Mouse (Mus musculus) liver, adult 2 months (tissue): ENCODE measurements around the gene Btf3. TPM values are rescaled to one million over a fixed set of nuclear protein-coding genes. Genes with fewer than 3 reads are reported as not detected.

ENCODE experiments used
- DNase-seq: peaks from one replicate; pipeline ENCODE4 v3.0.0-alpha.2; 2011; ENCODE audit warnings: low read depth, low spot score; ENCODE audit errors: extremely low read depth
- H3K27ac ChIP-seq: fragments of 200-500 bp; replicated peaks from 2 replicates; pipeline ENCODE4 v1.5.1; 2012; ENCODE audit warnings: low read depth, mild to moderate bottlenecking, control low read depth, inconsistent platforms, low read length; ENCODE audit not compliant: insufficient read depth
- H3K27me3 ChIP-seq: fragments of 200-500 bp; 2 replicates; pipeline ENCODE4 v1.6.1; 2012; ENCODE audit warnings: mild to moderate bottlenecking, moderate library complexity, low read length, inconsistent platforms; ENCODE audit not compliant: control insufficient read depth, insufficient read depth
- H3K36me3 ChIP-seq: fragments of 200-500 bp; 2 replicates; pipeline ENCODE4 v1.6.1; 2012; ENCODE audit warnings: low read length, inconsistent platforms; ENCODE audit not compliant: control insufficient read depth, insufficient read depth
- H3K4me1 ChIP-seq: fragments of 200-500 bp; 2 replicates; pipeline ENCODE4 v1.6.1; 2011; ENCODE audit warnings: low read length; ENCODE audit not compliant: control insufficient read depth, insufficient read depth
- H3K4me3 ChIP-seq: fragments of 200-500 bp; 2 replicates; pipeline ENCODE4 v1.5.1; 2011; ENCODE audit warnings: low read depth, mild to moderate bottlenecking, control low read depth, low read length, moderate library complexity; ENCODE audit not compliant: insufficient read depth
- H3K79me2 ChIP-seq: fragments of 200-500 bp; 2 replicates; pipeline ENCODE4 v1.6.1; 2012; ENCODE audit warnings: inconsistent platforms, mild to moderate bottlenecking, low read length, moderate library complexity; ENCODE audit not compliant: control insufficient read depth, insufficient read depth
- H3K9ac ChIP-seq: fragments of 200-500 bp; 2 replicates; pipeline ENCODE4 v1.6.1; 2012; ENCODE audit warnings: low read depth, mild to moderate bottlenecking, control low read depth, inconsistent platforms, low read length
- CTCF ChIP-seq: fragments of 200-500 bp; IDR thresholded peaks from 2 replicates; pipeline ENCODE4 v1.5.1; 2011; ENCODE audit warnings: low read depth, low read length, control low read depth
- POLR2A ChIP-seq: fragments of 200-500 bp; IDR thresholded peaks from 2 replicates; pipeline ENCODE4 v1.6.1; 2011; ENCODE audit warnings: low read length, control low read depth; ENCODE audit not compliant: insufficient read depth; ENCODE audit errors: extremely low read depth
- WGBS: fragments of 180-500 bp; shearing (Covaris S2); methylation state at CpG from one replicate; pipeline ENCODE4 v1.1.7; 2018; 5-methylcytosine and 5-hydroxymethylcytosine counted together
- polyA plus RNA-seq: library from polyadenylated mRNA; depleted of rRNA; stranded (reverse); fragments of >200 nt; gene quantifications from 2 replicates; pipeline ENCODE4 v1.2.3, GENCODE M21; 2012
- total RNA-seq: library from RNA; depleted of rRNA; stranded (reverse); fragments of >200 nt; gene quantifications from 2 replicates; pipeline ENCODE4 v1.2.3, GENCODE M21; 2014

Gene Btf3
- total and polyA plus RNA-seq, 2 experiments: 67.6 to 247 TPM

DNA sequence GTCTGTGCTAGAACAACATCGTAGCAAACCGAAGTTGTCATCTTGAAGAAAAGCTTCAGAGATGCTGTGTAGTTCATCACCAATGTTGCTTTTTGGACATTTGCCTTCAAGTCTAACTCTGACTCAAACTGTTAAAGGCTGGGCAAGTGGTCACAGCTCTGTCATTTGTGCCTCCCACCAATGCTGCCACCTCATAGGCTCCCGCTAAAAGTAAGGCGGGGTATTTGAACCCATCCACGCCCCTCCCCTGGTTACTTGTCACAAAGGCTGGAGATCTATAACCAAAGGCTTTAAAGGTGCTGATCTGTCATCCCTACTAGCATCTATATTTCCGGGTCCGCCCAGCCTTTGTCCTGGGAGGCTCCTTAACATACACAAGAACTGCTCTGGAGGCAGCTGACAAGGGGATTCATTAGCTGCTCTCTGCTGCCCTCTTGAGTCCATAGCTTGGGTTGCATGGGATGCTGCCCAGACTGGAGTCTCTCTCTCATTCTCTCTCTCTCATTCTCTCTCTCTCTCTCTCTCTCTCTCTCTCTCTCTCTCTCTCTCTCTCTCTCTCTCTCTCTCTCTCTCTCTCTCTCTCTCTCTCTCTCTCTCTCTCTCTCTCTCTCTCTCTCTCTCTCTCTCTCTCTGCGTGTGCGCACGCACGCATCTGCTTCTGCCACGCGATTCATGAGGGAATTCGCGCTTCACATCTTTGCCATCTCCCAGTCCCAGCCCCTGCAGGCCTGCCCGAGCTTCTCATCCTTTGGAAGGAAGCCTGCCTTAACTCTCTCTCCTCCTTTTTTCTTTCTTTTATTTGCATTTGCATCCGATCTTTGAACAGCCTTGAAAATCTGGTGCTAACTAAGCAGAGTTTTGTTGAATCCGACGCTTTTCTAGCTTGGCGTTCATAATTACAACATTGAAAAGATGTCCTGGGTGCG is 17.7 kb downstream of the Btf3 start:
- peak; percentile 30 for DNase-seq

DNA sequence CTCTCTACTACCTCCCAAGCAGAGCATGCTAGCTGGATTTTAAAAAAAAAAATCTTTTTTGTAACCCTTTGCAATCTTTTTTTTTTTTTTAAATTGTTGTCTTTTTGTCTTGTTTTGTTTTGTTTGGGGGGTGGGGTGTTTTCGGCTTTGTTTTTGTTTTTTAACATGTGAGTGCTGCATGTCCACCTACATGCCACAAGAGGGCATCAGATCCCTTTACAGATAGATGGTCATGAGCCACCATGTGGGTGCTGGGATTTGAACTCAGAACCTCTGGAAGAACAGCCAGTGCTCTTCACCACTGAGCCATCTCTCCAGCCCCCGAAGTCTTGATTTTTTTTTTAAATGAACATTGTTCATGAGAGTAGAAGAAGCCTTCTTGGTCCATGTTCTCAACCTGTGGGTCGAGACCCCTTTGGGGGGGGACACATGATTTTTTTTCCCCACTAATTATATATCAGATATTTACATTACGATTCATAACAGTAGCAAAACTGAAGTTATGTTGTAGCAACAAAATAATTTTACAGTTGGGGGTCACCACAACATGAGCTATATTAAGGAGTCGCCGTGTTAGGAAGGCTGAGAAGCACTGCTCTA is 18.8 kb downstream of the Btf3 start:
- Histone ChIP-seq H3K27me3 (0 out of 2 replicates have a peak, but pooled peaks cover 3% of the 10 kb centered on the region), H3K27ac (no peak overlapping the region), H3K9ac (no peak overlapping the region), H3K79me2 (no peaks in the 10 kb centered on the region), H3K4me3 (no peak overlapping the region), H3K4me1 (no peaks in the 10 kb centered on the region), H3K36me3 (no peaks in the 10 kb centered on the region)
- WGBS: 92% methylated on average over 6 of the region's 6 CpGs
- no peak for TF ChIP-seq POLR2A
- TF ChIP-seq CTCF: no peak
- no peak for DNase-seq

More for the DNA sequence above, 17.7 kb downstream of the Btf3 start:
- Histone ChIP-seq H3K79me2 (no peaks in the 10 kb centered on the region), H3K27me3 (0 out of 2 replicates have a peak, but pooled peaks cover 3% of the 10 kb centered on the region), H3K4me3 (no peak overlapping the region), H3K4me1 (no peaks in the 10 kb centered on the region), H3K27ac (no peak overlapping the region), H3K9ac (no peak overlapping the region), H3K36me3 (no peaks in the 10 kb centered on the region)
- 50% methylated on average over 21 of the region's 21 CpGs for WGBS
- TF ChIP-seq POLR2A: no peak
- TF ChIP-seq CTCF: peak; percentile 79

DNA sequence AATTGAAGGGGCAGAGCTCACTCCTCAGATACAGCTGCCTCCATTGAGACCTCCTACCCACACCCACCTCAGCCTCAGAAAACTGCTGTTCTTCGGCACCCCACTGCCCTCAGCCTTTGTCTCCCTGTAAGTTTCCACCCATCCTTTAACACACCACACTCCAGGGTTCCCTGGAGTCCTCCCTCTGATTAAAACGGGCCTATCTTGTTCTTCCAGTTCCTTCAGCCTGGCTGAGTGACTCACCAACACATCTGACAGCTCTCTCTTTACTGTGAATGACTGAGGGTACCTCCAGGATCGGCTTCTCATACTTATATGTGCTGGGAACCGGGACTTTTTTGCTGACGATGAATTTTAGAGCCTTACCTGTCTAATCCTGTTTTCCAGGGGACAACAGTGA is 20.7 kb downstream of the Btf3 start:
- H3K9ac ChIP-seq: no peak overlapping the region
- H3K4me3 ChIP-seq: no peak overlapping the region
- WGBS: 54% methylated on average over 5 of the region's 5 CpGs
- H3K27me3 ChIP-seq: 0 out of 2 replicates have a peak, but pooled peaks cover 3% of the 10 kb centered on the region
- no peak for DNase-seq
- H3K4me1 ChIP-seq: no peaks in the 10 kb centered on the region
- no peaks in the 10 kb centered on the region for H3K79me2 ChIP-seq
- H3K27ac ChIP-seq: no peak overlapping the region
- TF ChIP-seq POLR2A (no peak), CTCF (no peak)
- no peaks in the 10 kb centered on the region for H3K36me3 ChIP-seq

DNA sequence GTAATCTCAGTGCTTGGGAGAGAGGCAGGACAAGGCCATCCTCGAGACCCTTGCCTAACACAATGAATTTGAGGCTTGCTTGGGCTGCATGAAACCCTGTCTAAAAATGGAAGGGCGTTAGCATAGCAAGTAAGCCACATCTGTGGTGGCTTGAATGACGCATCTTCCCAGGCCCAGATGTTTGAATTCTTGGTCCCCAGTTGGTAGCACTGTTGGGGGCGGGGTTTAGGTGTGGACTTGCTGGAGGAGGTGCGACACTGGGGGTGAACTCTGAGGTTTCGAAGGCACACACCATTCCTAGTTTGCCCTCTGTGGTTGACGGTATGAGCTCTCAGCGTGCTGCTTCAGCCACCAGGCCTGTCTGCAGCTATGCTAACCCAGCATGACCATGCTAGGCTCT is 25.1 kb downstream of the Btf3 start:
- TF ChIP-seq CTCF (no peak), POLR2A (no peak)
- Histone ChIP-seq H3K4me3 (no peak overlapping the region), H3K9ac (no peak overlapping the region), H3K27ac (no peak overlapping the region), H3K79me2 (no peaks in the 10 kb centered on the region), H3K27me3 (0 out of 2 replicates have a peak, but pooled peaks cover 3% of the 10 kb centered on the region), H3K4me1 (no peaks in the 10 kb centered on the region), H3K36me3 (no peaks in the 10 kb centered on the region)
- 85% methylated on average over 8 of the region's 8 CpGs for WGBS
- DNase-seq: no peak

DNA sequence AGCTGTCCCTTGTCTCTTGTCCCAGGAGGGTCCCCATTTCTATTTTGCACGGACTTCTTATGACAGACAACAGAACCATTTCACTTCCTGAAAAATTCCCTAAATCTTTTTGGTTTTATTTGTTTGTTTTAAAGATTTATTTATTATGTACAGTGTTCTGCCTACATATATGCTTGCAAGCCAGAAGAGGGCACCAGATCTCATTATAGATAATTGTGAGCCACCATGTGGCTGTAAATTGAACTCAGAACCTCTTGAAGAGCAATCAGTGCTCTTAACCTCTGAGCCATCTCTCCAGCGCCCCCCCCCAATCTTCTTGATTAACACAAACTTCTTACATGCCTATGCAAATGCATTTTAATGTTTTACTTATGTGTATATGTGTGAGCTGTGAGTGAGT is 26.1 kb downstream of the Btf3 start:
- no peaks in the 10 kb centered on the region for H3K36me3 ChIP-seq
- TF ChIP-seq POLR2A: no peak
- no peak for TF ChIP-seq CTCF
- no peak overlapping the region for H3K9ac ChIP-seq
- DNase-seq: no peak
- H3K27me3 ChIP-seq: 0 out of 2 replicates have a peak, but pooled peaks cover 3% of the 10 kb centered on the region
- no peak overlapping the region for H3K27ac ChIP-seq
- H3K79me2 ChIP-seq: no peaks in the 10 kb centered on the region
- H3K4me1 ChIP-seq: no peaks in the 10 kb centered on the region
- WGBS: 34% methylated on average over 2 of the region's 2 CpGs
- no peak overlapping the region for H3K4me3 ChIP-seq
